Mouse (Mus musculus): ENCODE measurements around the gene Vmn1r163. TPM values are rescaled to one million over a fixed set of nuclear protein-coding genes. Genes with fewer than 3 reads are reported as not detected.
"Not testable (repeated sequence)": the region's sequence is repeated elsewhere in the genome, so short reads cannot be mapped to it uniquely, and the experiment has no call there.

Gene Vmn1r163
- total RNA-seq (2012; rRNA removed) (not detected in 2 replicates), total RNA-seq (2014; rRNA removed) (not detected in 2 replicates), polyA plus RNA-seq (2012; ENCODE audit: insufficient read length, low read depth) (not detected in 2 replicates)

- H3K9me3 ChIP-seq (replicated peaks; ENCODE audit: low read length); H3K4me3 ChIP-seq (replicated peaks in 1 of 3; ENCODE audit: low read depth in 2 of 3, low read length in 2 of 3, poor library complexity in 1 of 3); H3K9ac ChIP-seq (ENCODE audit: insufficient read depth, low read depth); H3K27me3 ChIP-seq (replicated peaks); DNase-seq (ENCODE audit: extremely low read depth); H3K27ac ChIP-seq (ENCODE audit: insufficient read depth, low read depth); H3K4me1 ChIP-seq (ENCODE audit: control insufficient read depth in 1 of 2, insufficient read depth in 2 of 2); H3K36me3 ChIP-seq (replicated peaks in 1 of 2; ENCODE audit: control insufficient read depth in 1 of 2, insufficient read depth in 1 of 2, low read length in 1 of 2); in situ Hi-C loops (cut with MboI; ENCODE audit: low pct_ligation_motif_present, low pct_unique_long_range_greater_than_20kb, low sequenced_read_pairs); H3K4me2 ChIP-seq (ENCODE audit: insufficient read depth, low read depth, poor library complexity, severe bottlenecking); H3K79me2 ChIP-seq (replicated peaks; ENCODE audit: control insufficient read depth, extremely low read depth, insufficient read depth, poor library complexity, severe bottlenecking); dilution Hi-C loops (cut with MboI; ENCODE audit: extremely low pct_ligation_motif_present, extremely low pct_unique_long_range_greater_than_20kb, low sequenced_read_pairs): not testable (repeated sequence)
Measured at GRCm38 (mm10) chr7:23055240-23055639, at the start of gene Vmn1r163. TSS of gene Vmn1r163 (plus strand) at chr7:23055540.

- H3K36me3 ChIP-seq (replicated peaks in 1 of 2; ENCODE audit: control insufficient read depth in 1 of 2, insufficient read depth in 1 of 2, low read length in 1 of 2); H3K4me1 ChIP-seq (ENCODE audit: control insufficient read depth in 1 of 2, insufficient read depth in 2 of 2); H3K9ac ChIP-seq (ENCODE audit: insufficient read depth, low read depth); DNase-seq (ENCODE audit: extremely low read depth); H3K9me3 ChIP-seq (replicated peaks; ENCODE audit: low read length); H3K27ac ChIP-seq (ENCODE audit: insufficient read depth, low read depth); H3K4me3 ChIP-seq (replicated peaks in 1 of 3; ENCODE audit: low read depth in 2 of 3, low read length in 2 of 3, poor library complexity in 1 of 3); dilution Hi-C loops (cut with MboI; ENCODE audit: extremely low pct_ligation_motif_present, extremely low pct_unique_long_range_greater_than_20kb, low sequenced_read_pairs); H3K27me3 ChIP-seq (replicated peaks); H3K4me2 ChIP-seq (ENCODE audit: insufficient read depth, low read depth, poor library complexity, severe bottlenecking); in situ Hi-C loops (cut with MboI; ENCODE audit: low pct_ligation_motif_present, low pct_unique_long_range_greater_than_20kb, low sequenced_read_pairs); H3K79me2 ChIP-seq (replicated peaks; ENCODE audit: control insufficient read depth, extremely low read depth, insufficient read depth, poor library complexity, severe bottlenecking): not testable (repeated sequence)
Measured at GRCm38 (mm10) chr7:23019823-23020222, 35.5 kb upstream of the Vmn1r163 start, which contains the start of gene Gm4216. TSS of gene Gm4216 (minus strand) at chr7:23019923.

- H3K79me2 ChIP-seq (replicated peaks; ENCODE audit: control insufficient read depth, extremely low read depth, insufficient read depth, poor library complexity, severe bottlenecking); H3K4me3 ChIP-seq (replicated peaks in 1 of 3; ENCODE audit: low read depth in 2 of 3, low read length in 2 of 3, poor library complexity in 1 of 3); dilution Hi-C loops (cut with MboI; ENCODE audit: extremely low pct_ligation_motif_present, extremely low pct_unique_long_range_greater_than_20kb, low sequenced_read_pairs); H3K27ac ChIP-seq (ENCODE audit: insufficient read depth, low read depth); H3K4me2 ChIP-seq (ENCODE audit: insufficient read depth, low read depth, poor library complexity, severe bottlenecking); H3K27me3 ChIP-seq (replicated peaks); H3K4me1 ChIP-seq (ENCODE audit: control insufficient read depth in 1 of 2, insufficient read depth in 2 of 2); in situ Hi-C loops (cut with MboI; ENCODE audit: low pct_ligation_motif_present, low pct_unique_long_range_greater_than_20kb, low sequenced_read_pairs); H3K9me3 ChIP-seq (replicated peaks; ENCODE audit: low read length); H3K9ac ChIP-seq (ENCODE audit: insufficient read depth, low read depth); DNase-seq (ENCODE audit: extremely low read depth); H3K36me3 ChIP-seq (replicated peaks in 1 of 2; ENCODE audit: control insufficient read depth in 1 of 2, insufficient read depth in 1 of 2, low read length in 1 of 2): not testable (repeated sequence)
Measured at GRCm38 (mm10) chr7:23067356-23067755, 12.0 kb downstream of the Vmn1r163 start, which contains the start of gene Gm8720. TSS of gene Gm8720 (minus strand) at chr7:23067456.

Other genes starting within 250 kb of the Vmn1r163 start
- gene Vmn1r159, start 211.9 kb upstream of the Vmn1r163 start, total RNA-seq (2012; rRNA removed): not detected in 2 replicates
- gene Vmn1r159, start 211.9 kb upstream of the Vmn1r163 start, total RNA-seq (2014; rRNA removed): not detected in 2 replicates
- gene Vmn1r159, start 211.9 kb upstream of the Vmn1r163 start, polyA plus RNA-seq (2012; ENCODE audit: insufficient read length, low read depth): not detected in 2 replicates
- gene Vmn1r160, start 184.3 kb upstream of the Vmn1r163 start, total RNA-seq (2012; rRNA removed): not detected in 2 replicates
- not detected in 2 replicates for gene Vmn1r160, start 184.3 kb upstream of the Vmn1r163 start, total RNA-seq (2014; rRNA removed)
- gene Vmn1r160, start 184.3 kb upstream of the Vmn1r163 start, polyA plus RNA-seq (2012; ENCODE audit: insufficient read length, low read depth): not detected in 2 replicates
- not detected in 2 replicates for gene Gm4214, start 70.9 kb upstream of the Vmn1r163 start, total RNA-seq (2012; rRNA removed)
- not detected in 2 replicates for gene Gm4214, start 70.9 kb upstream of the Vmn1r163 start, total RNA-seq (2014; rRNA removed)
- gene Gm4214, start 70.9 kb upstream of the Vmn1r163 start, polyA plus RNA-seq (2012; ENCODE audit: insufficient read length, low read depth): not detected in 2 replicates
- not detected in 2 replicates for gene Gm4216, start 35.6 kb upstream of the Vmn1r163 start, total RNA-seq (2012; rRNA removed)
- not detected in 2 replicates for gene Gm4216, start 35.6 kb upstream of the Vmn1r163 start, total RNA-seq (2014; rRNA removed)
- gene Gm4216, start 35.6 kb upstream of the Vmn1r163 start, polyA plus RNA-seq (2012; ENCODE audit: insufficient read length, low read depth): not detected in 2 replicates
- gene Gm8720, start 11.9 kb downstream of the Vmn1r163 start, total RNA-seq (2012; rRNA removed): not detected in 2 replicates
- gene Gm8720, start 11.9 kb downstream of the Vmn1r163 start, total RNA-seq (2014; rRNA removed): not detected in 2 replicates
- not detected in 2 replicates for gene Gm8720, start 11.9 kb downstream of the Vmn1r163 start, polyA plus RNA-seq (2012; ENCODE audit: insufficient read length, low read depth)
- gene Gm10662, start 88.9 kb downstream of the Vmn1r163 start, total RNA-seq (2012; rRNA removed): not detected in 2 replicates
- gene Gm10662, start 88.9 kb downstream of the Vmn1r163 start, total RNA-seq (2014; rRNA removed): not detected in 2 replicates
- gene Gm10662, start 88.9 kb downstream of the Vmn1r163 start, polyA plus RNA-seq (2012; ENCODE audit: insufficient read length, low read depth): not detected in 2 replicates
- gene Vmn1r165, start 161.8 kb downstream of the Vmn1r163 start, total RNA-seq (2012; rRNA removed): not detected in 2 replicates
- not detected in 2 replicates for gene Vmn1r165, start 161.8 kb downstream of the Vmn1r163 start, total RNA-seq (2014; rRNA removed)
- not detected in 2 replicates for gene Vmn1r165, start 161.8 kb downstream of the Vmn1r163 start, polyA plus RNA-seq (2012; ENCODE audit: insufficient read length, low read depth)
- not detected in 2 replicates for gene Vmn1r166, start 196.1 kb downstream of the Vmn1r163 start, total RNA-seq (2012; rRNA removed)
- gene Vmn1r166, start 196.1 kb downstream of the Vmn1r163 start, total RNA-seq (2014; rRNA removed): not detected in 2 replicates
- gene Vmn1r166, start 196.1 kb downstream of the Vmn1r163 start, polyA plus RNA-seq (2012; ENCODE audit: insufficient read length, low read depth): not detected in 2 replicates
- not detected in 2 replicates for gene Gm6902, start 223.4 kb downstream of the Vmn1r163 start, total RNA-seq (2012; rRNA removed)
- gene Gm6902, start 223.4 kb downstream of the Vmn1r163 start, total RNA-seq (2014; rRNA removed): not detected in 2 replicates
- not detected in 2 replicates for gene Gm6902, start 223.4 kb downstream of the Vmn1r163 start, polyA plus RNA-seq (2012; ENCODE audit: insufficient read length, low read depth)
- not detected in 2 replicates for gene Nlrp4e, start 245.7 kb downstream of the Vmn1r163 start, total RNA-seq (2012; rRNA removed)
- not detected in 2 replicates for gene Nlrp4e, start 245.7 kb downstream of the Vmn1r163 start, total RNA-seq (2014; rRNA removed)
- gene Nlrp4e, start 245.7 kb downstream of the Vmn1r163 start, polyA plus RNA-seq (2012; ENCODE audit: insufficient read length, low read depth): not detected in 2 replicates

All from CH12.LX (cell line).